Mouse (Mus musculus): ENCODE data around the gene Fam217b.

The Fam217b gene

DNA sequence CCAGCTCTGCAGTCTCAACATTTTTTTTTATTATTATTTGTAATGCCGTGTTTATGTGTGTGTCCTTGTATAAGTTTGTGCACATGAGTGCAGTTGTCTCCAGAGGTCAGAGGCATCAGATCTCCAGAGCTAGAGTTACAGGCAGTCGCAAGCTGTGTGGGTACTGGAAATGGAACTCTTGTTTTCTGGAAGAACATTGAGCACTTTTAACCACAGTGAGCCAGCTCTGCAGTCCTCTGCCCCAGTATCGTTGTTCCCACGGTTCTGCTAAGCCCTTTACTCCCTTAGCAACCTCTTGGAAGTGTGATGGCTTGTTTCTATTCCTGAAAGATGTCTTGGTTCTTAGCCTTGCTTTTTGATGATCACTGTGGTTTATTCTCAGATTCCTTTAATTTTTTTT, 35.1 kb downstream of the Fam217b start:
- no peak for DNase-seq

DNA sequence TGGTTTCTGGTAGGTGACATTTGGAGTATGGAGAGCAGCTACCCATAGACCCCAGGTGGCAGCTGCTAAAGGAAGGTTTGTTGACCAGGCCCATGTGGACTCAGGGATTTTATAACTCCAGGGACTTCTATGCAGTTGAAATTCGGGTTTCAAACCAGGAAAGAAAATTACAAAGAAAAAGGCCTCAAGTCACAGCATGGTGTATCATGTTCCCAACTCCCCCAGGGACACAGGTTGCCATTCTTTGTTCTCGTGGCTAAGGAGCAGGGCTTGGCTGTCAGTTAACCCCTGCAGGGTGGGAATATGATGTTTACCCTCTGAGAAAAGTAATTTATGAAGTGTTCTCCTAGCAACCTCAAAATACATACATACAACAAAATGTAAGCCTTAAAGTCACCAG, 35.9 kb downstream of the Fam217b start:
- no peak for DNase-seq

DNA sequence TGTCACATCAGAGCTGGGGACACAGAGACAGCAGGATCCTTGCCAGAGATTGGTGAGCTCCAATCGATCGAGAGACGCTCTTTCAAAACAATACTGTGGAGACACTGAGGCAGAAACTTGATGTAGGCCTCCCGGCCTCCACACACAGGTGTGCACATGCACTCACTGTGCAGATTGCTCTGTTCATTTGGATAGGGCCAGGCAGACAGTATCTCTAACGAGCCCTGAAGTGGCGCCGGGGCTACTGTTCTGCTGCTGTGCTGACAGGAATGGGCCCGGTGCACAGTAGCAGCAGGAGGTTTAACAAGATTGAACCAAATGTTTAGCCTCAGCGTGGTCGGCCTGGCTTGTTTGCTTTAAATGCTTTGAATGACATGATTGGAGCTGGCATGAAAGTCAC, 36.6 kb downstream of the Fam217b start:
- no peak for DNase-seq

DNA sequence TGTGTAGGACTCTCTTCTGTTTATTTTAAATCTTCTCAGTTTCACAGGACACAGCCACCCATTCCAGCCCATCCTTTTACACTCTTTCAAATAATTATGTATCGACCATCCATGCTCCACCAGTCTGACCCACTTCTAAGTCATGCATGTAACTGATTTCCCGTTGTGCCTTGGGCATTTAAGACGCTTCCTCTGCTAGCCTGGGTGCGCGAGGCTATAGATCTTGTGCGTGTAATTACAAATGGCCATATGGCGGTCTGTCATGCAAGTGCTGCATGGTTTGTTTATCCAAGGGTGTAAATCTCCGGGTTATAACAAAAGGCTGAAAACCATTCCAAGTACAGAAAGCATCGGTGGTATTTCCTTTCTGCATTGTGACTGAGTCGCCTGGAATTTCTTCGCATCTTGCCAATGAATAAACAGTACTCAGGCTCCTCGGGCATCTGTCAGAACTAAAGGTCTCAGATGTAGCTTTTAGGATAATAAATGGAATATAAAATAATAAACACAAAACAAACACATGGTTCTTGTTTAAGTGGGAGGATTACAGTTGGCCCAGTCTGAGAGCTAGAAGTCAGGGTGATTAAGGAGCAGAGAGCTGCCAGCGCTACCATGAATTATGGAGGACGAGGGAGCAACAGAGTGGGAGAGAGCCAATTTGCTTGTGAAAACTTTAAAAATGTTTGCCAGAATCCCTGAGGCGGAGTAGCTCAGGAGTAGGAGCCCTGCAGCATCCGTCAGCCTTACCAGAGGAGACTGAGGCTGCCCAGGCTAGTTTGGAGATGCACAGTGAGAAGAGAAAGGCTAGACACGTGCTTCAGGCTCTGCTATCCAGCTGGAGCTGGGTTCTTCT, 40.6 kb downstream of the Fam217b start:
- peak; percentile 58 for DNase-seq

DNA sequence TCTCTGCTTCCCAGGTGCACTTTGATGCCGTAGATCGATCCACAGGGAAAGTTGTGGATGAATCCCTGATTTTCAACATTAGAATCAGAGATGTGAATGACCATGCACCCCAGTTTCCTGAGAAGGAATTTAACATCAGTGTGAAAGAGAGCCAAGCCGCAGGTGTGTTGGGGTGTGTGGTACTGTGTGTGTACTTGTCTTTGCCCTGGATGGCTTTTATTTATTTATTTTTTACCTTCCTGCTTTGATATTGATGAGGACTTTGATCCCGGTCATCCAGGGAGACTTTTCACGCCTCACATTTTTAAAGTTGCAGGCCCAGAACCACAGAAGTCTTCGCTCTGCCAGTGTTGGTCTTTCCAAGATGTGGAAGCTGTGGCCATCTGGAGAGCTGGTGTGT, 43.1 kb downstream of the Fam217b start:
- DNase-seq = no peak

DNA sequence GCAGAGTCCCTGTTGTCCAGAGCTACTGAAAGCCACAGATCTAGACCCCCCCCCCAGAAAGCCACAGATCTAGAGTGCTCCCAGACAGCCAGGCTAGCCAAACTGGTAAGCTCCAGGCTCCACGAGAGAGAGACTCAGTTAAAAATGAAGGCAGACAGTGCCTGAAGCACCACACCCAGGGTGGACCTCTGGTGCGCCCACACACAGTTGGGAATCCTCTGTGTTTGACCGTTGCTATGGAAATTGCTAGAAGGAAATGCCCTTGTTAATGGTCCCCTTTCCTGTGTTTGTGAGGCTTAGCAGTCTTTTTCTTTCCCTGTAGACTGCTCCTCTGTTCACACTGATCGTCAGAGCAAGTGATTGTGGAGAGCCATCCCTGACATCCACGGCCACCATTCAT, 46.0 kb downstream of the Fam217b start:
- DNase-seq = no peak

DNA sequence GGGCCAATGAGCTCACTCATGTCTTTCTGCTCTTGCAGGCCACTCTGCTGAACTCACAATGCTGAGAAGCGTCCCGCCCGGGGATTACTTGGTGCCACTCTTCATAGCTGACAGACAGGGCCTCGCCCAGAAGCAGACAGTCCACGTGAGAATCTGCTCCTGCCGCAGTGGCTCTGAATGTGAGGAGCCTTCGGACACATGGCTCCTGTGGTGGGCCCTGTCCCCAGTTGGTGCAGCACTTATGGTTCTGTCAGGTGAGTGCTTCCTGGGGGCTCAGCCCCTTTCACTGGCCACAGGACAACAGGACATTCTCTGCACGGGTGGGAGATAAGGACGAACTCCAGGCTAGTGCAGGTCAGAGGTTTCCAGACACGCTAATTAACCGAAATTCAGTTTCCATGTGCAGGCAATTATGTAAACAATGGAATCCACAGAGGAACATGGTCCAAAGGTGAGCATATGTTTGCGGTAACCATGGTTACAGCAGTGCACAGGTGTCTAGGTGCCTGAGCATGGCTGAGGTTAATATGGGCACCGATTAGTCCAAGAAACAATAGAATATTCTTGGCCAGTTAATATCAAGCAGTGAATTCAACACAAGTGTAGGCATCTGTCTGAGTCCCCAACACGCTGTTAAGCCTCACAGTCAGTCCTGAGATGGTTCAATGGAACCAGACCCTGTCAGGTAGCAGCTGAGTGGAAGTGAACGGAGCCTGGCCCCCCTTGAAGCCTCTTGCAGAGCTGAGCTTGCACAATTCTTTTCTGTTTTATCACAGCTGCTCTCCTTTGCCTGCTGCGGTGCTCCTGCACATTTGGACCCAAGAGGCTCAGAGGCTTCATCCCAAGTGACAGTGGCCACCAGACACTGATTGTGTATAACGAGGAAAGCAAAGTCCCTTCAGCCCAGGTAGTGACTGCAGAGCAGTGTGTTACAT, 57.5 kb downstream of the Fam217b start:
- no peak for DNase-seq

DNA sequence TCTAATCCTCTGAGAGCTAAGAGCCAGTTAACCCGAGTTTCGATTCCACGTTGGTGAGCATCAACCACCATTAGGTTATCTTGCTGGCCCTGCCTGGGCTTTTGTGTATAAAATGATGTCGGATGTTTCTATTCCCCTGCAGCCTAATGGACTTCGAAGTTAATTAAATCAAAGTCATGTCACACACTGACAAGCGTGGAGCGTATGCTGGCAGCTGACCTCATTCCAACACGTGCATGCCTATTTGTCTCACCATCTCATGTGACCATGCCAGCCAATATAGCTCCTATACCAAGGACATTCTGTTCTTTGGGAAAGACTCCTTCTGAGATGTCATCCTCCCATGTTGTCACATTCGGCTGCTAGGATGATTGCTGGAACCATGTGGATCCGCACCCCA, 59.6 kb downstream of the Fam217b start:
- no peak for DNase-seq
